Mouse (Mus musculus): ENCODE results near the gene Arpp21.
"Not testable (repeated sequence)": the region's sequence is repeated elsewhere in the genome, so short reads cannot be mapped to it uniquely, and the experiment has no call there.

Gene Arpp21

GRCm38 (mm10) chr9:112102852-112103192 is 132.9 kb downstream of the Arpp21 start:
- in situ Hi-C loops (cut with MboI, MseI), result no loop called here

GRCm38 (mm10) chr9:112102155-112102851 is 133.4 kb downstream of the Arpp21 start:
- in situ Hi-C loops (cut with MboI, MseI), result no loop called here

GRCm38 (mm10) chr9:112100841-112101595 is 134.7 kb downstream of the Arpp21 start:
- in situ Hi-C loops (cut with MboI, MseI), result no loop called here

GRCm38 (mm10) chr9:112098267-112098666 is 137.5 kb downstream of the Arpp21 start:
- in situ Hi-C loops (cut with MboI, MseI), result no loop called here

GRCm38 (mm10) chr9:112095708-112096107 is 140.0 kb downstream of the Arpp21 start:
- in situ Hi-C loops (cut with MboI, MseI), result no loop called here

- in situ Hi-C loops (cut with MboI, MseI), result no loop called here
Measured at GRCm38 (mm10) chr9:112095198-112095597, 140.5 kb downstream of the Arpp21 start.

- in situ Hi-C loops (cut with MboI, MseI), result no loop called here
Measured at GRCm38 (mm10) chr9:112078903-112079302, 156.8 kb downstream of the Arpp21 start.

GRCm38 (mm10) chr9:112078453-112078852 is 157.3 kb downstream of the Arpp21 start:
- in situ Hi-C loops (cut with MboI, MseI), result no loop called here

GRCm38 (mm10) chr9:112075273-112075672 is 160.5 kb downstream of the Arpp21 start:
- in situ Hi-C loops (cut with MboI, MseI), result no loop called here

- in situ Hi-C loops (cut with MboI, MseI), result no loop called here
Measured at GRCm38 (mm10) chr9:112074872-112075271, 160.9 kb downstream of the Arpp21 start.

GRCm38 (mm10) chr9:112071368-112071767 is 164.4 kb downstream of the Arpp21 start:
- in situ Hi-C loops (cut with MboI, MseI), result no loop called here

GRCm38 (mm10) chr9:112070961-112071360 is 164.8 kb downstream of the Arpp21 start:
- in situ Hi-C loops (cut with MboI, MseI), result no loop called here

- in situ Hi-C loops (cut with MboI, MseI), result no loop called here
Measured at GRCm38 (mm10) chr9:112068250-112068649, 167.5 kb downstream of the Arpp21 start.

- in situ Hi-C loops (cut with MboI, MseI), result no loop called here
Measured at GRCm38 (mm10) chr9:112060696-112061425, 174.9 kb downstream of the Arpp21 start.

- in situ Hi-C loops (cut with MboI, MseI), result no loop called here
Measured at GRCm38 (mm10) chr9:112054807-112055381, 180.8 kb downstream of the Arpp21 start.

GRCm38 (mm10) chr9:112047903-112048467 is 187.8 kb downstream of the Arpp21 start:
- in situ Hi-C loops (cut with MboI, MseI), result no loop called here

- in situ Hi-C loops (cut with MboI, MseI), result no loop called here
Measured at GRCm38 (mm10) chr9:112040566-112040965, 195.2 kb downstream of the Arpp21 start.

- in situ Hi-C loops (cut with MboI, MseI), result loop anchor here in 1 of 2 experiments (5.0 kb wide), 1 partner anchor 70 kb away; no protein-coding TSS in a partner anchor
Measured at GRCm38 (mm10) chr9:112037732-112038131, 198.0 kb downstream of the Arpp21 start.

- in situ Hi-C loops (cut with MboI, MseI), result not testable (repeated sequence)
Measured at GRCm38 (mm10) chr9:112033840-112034239, 201.9 kb downstream of the Arpp21 start.

GRCm38 (mm10) chr9:112032169-112032568 is 203.6 kb downstream of the Arpp21 start:
- in situ Hi-C loops (cut with MboI, MseI), result no loop called here

- in situ Hi-C loops (cut with MboI, MseI), result no loop called here
Measured at GRCm38 (mm10) chr9:112023562-112024015, 212.1 kb downstream of the Arpp21 start.
